Mouse (Mus musculus): ENCODE data around the gene Cnksr1. TPM values are rescaled to one million over a fixed set of nuclear protein-coding genes. Genes with fewer than 3 reads are reported as not detected.

Cnksr1 gene
- polyA plus RNA-seq, 1 experiment from 2014 or later, result 0.61 TPM

DNA sequence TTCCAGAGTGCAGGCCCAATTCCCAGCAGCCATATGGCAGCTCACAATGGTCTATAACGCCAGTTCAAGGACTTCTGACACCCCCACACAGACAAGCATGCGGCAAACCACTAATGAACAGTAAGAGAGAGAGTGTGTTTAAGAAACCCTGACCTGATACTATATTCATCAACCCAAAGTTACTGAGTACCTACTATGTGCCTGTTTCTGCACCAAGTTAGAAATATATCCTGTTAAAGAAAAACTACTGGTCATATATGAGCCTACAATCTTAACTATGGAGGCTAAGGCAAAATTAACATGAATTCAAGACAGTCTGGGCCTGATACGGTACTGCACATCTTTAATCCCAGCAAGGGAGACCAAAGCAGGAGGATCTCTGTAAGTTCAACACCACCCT is 52.6 kb downstream of the Cnksr1 start:
- Histone ChIP-seq H3K9me3 (replicated peaks) (no peaks in the 10 kb centered on the region), H3K4me1 (replicated peaks) (peaks cover 24% of the 10 kb centered on the region), H3K27me3 (replicated peaks) (no peaks in the 10 kb centered on the region), H3K27ac (ENCODE audit: poor library complexity, severe bottlenecking) (no peak overlapping the region), H3K4me3 (peak overlapping the region; percentile 71), H3K9ac (peak overlapping the region; percentile 81; the same call in 1 of the 2 replicates), H3K4me2 (peak overlapping the region; percentile 86), H3K36me3 (no peaks in the 10 kb centered on the region)
- WGBS, result 82% methylated on average over 3 of the region's 3 CpGs
- ATAC-seq (ENCODE audit: insufficient number of reproducible peaks, low FRiP score), result no peak

DNA sequence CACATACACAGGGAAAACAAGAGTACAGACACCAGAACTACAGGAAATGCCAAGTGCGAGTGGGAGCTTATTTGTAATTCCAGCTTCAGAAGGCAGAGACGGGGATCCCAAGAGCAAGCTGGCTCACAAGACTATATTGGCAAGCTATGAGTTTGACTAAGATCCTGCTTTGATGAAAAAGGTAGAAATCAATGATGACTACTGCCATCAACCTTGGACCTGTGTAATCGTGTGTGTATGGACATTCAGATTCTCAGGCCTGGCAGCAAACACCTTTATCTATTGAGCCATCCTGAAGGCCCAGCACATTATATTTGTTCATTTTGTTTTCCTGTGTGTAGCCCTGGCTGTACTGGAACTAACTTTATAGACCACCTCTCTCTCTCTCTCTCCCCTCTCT is 54.5 kb downstream of the Cnksr1 start:
- H3K4me2 ChIP-seq, result no peak overlapping the region
- no peaks in the 10 kb centered on the region for H3K9me3 ChIP-seq (replicated peaks)

GRCm38 (mm10) chr4:134181825-134182224 is 56.4 kb downstream of the Cnksr1 start:
- H3K27ac ChIP-seq (ENCODE audit: poor library complexity, severe bottlenecking), result no peak overlapping the region
- H3K9ac ChIP-seq, result no peak overlapping the region
- H3K4me3 ChIP-seq, result no peak overlapping the region
- ATAC-seq (ENCODE audit: insufficient number of reproducible peaks, low FRiP score), result peak; percentile 49; the same call in 1 of the 2 replicates
- no peak overlapping the region for H3K4me2 ChIP-seq
- H3K27me3 ChIP-seq (replicated peaks), result no peaks in the 10 kb centered on the region
- H3K4me1 ChIP-seq (replicated peaks), result peaks cover 27% of the 10 kb centered on the region
- H3K9me3 ChIP-seq (replicated peaks), result no peaks in the 10 kb centered on the region
- no peaks in the 10 kb centered on the region for H3K36me3 ChIP-seq

More for the DNA sequence above, 54.5 kb downstream of the Cnksr1 start:
- Histone ChIP-seq H3K9ac (no peak overlapping the region), H3K27ac (ENCODE audit: poor library complexity, severe bottlenecking) (no peak overlapping the region), H3K27me3 (replicated peaks) (no peaks in the 10 kb centered on the region), H3K4me1 (replicated peaks) (peaks cover 26% of the 10 kb centered on the region), H3K4me3 (no peak overlapping the region), H3K36me3 (no peaks in the 10 kb centered on the region)
- no peak for ATAC-seq (ENCODE audit: insufficient number of reproducible peaks, low FRiP score)
- WGBS, result 75% methylated on average over 3 of the region's 3 CpGs

DNA sequence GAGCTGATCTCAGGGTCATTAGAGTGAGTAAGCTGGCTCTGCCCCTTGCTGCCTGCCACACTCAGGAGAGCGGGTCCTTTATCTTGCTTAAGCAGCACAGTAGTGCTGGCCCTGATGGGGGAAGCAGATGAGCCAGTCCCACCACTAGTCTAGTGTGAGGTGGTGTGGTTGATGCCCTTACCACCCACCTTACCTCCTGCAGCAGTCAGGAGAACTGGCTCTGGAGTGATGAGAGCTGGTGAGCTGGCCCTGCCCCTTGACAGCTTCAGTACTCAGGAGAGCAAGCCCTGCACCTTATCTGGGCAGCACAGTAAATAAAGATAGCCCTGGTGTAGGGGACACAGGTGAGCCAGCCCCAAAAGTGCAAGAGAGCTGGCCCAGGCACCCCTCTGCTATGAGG is 57.1 kb downstream of the Cnksr1 start:
- Histone ChIP-seq H3K27me3 (replicated peaks) (no peaks in the 10 kb centered on the region), H3K27ac (ENCODE audit: poor library complexity, severe bottlenecking) (no peak overlapping the region), H3K4me1 (replicated peaks) (peaks cover 27% of the 10 kb centered on the region), H3K4me3 (no peak overlapping the region), H3K4me2 (no peak overlapping the region), H3K36me3 (no peaks in the 10 kb centered on the region), H3K9me3 (replicated peaks) (no peaks in the 10 kb centered on the region), H3K9ac (0 out of 2 replicates have a peak overlapping the region, but pooled peaks have one; percentile 0)
- 85% methylated on average over 1 of the region's 1 CpGs for WGBS
- ATAC-seq (ENCODE audit: insufficient number of reproducible peaks, low FRiP score), result 0 out of 2 replicates have a peak, but pooled peaks have one; percentile 31

Other genes with a start within 250 kb of the Cnksr1 start
- gene Dhdds, start 237.5 kb downstream of the Cnksr1 start, polyA plus RNA-seq (2016; fragmentation: Nextera tagmentation; extraction: Ambion mirVana), result 30.5 and 33.3 TPM in 2 replicates
- gene Lin28a, start 219.6 kb downstream of the Cnksr1 start, polyA plus RNA-seq (2016; fragmentation: Nextera tagmentation; extraction: Ambion mirVana), result 0.64 and 0.99 TPM in 2 replicates
- gene Zfp683, start 184.6 kb downstream of the Cnksr1 start, polyA plus RNA-seq (2016; fragmentation: Nextera tagmentation; extraction: Ambion mirVana), result not detected in 2 replicates
- 0.41 and 0.51 TPM in 2 replicates for gene Crybg2, start 177.6 kb downstream of the Cnksr1 start, polyA plus RNA-seq (2016; fragmentation: Nextera tagmentation; extraction: Ambion mirVana)
- 4.3 and 5.7 TPM in 2 replicates for gene Cd52, start 143.3 kb downstream of the Cnksr1 start, polyA plus RNA-seq (2016; fragmentation: Nextera tagmentation; extraction: Ambion mirVana)
- gene Ubxn11, start 135.8 kb downstream of the Cnksr1 start, polyA plus RNA-seq (2016; fragmentation: Nextera tagmentation; extraction: Ambion mirVana), result 2.2 and 2.7 TPM in 2 replicates
- 179 and 190 TPM in 2 replicates for gene Sh3bgrl3, start 109.6 kb downstream of the Cnksr1 start, polyA plus RNA-seq (2016; fragmentation: Nextera tagmentation; extraction: Ambion mirVana)
- gene Cep85, start 51.3 kb downstream of the Cnksr1 start, polyA plus RNA-seq (2016; fragmentation: Nextera tagmentation; extraction: Ambion mirVana), result 29.5 and 30.1 TPM in 2 replicates
- gene Gm7534, start 35.4 kb downstream of the Cnksr1 start, polyA plus RNA-seq (2016; fragmentation: Nextera tagmentation; extraction: Ambion mirVana), result not detected in 2 replicates
- gene Catsper4, start 11.0 kb downstream of the Cnksr1 start, polyA plus RNA-seq (2016; fragmentation: Nextera tagmentation; extraction: Ambion mirVana), result not detected in 2 replicates
- gene E130218I03Rik, start 5.3 kb upstream of the Cnksr1 start, polyA plus RNA-seq (2016; fragmentation: Nextera tagmentation; extraction: Ambion mirVana), result 0.23 and 0.51 TPM in 2 replicates
- 11.2 and 12.3 TPM in 2 replicates for gene Zfp593, start 7.2 kb upstream of the Cnksr1 start, polyA plus RNA-seq (2016; fragmentation: Nextera tagmentation; extraction: Ambion mirVana)
- not detected in 2 replicates for gene Gm30191, start 8.5 kb upstream of the Cnksr1 start, polyA plus RNA-seq (2016; fragmentation: Nextera tagmentation; extraction: Ambion mirVana)
- 4.5 TPM in 2 replicates for gene Grrp1, start 15.7 kb upstream of the Cnksr1 start, polyA plus RNA-seq (2016; fragmentation: Nextera tagmentation; extraction: Ambion mirVana)
- gene Pdik1l, start 49.5 kb upstream of the Cnksr1 start, polyA plus RNA-seq (2016; fragmentation: Nextera tagmentation; extraction: Ambion mirVana), result 14.9 and 18.1 TPM in 2 replicates
- 90.7 and 93.9 TPM in 2 replicates for gene Trim63, start 76.7 kb upstream of the Cnksr1 start, polyA plus RNA-seq (2016; fragmentation: Nextera tagmentation; extraction: Ambion mirVana)
- 0.42 and 0.44 TPM in 2 replicates for gene Slc30a2, start 104.8 kb upstream of the Cnksr1 start, polyA plus RNA-seq (2016; fragmentation: Nextera tagmentation; extraction: Ambion mirVana)
- 3.1 TPM in 2 replicates for gene Extl1, start 145.5 kb upstream of the Cnksr1 start, polyA plus RNA-seq (2016; fragmentation: Nextera tagmentation; extraction: Ambion mirVana)
- gene Pafah2, start 157.9 kb upstream of the Cnksr1 start, polyA plus RNA-seq (2016; fragmentation: Nextera tagmentation; extraction: Ambion mirVana), result 10.1 and 10.7 TPM in 2 replicates
- gene Stmn1, start 229.9 kb upstream of the Cnksr1 start, polyA plus RNA-seq (2016; fragmentation: Nextera tagmentation; extraction: Ambion mirVana), result 924 and 950 TPM in 2 replicates

Measured in heart, embryonic 12.5 days (tissue).